Mouse (Mus musculus): ENCODE measurements around the gene Pagr1a. TPM values are rescaled to one million over a fixed set of nuclear protein-coding genes. Genes with fewer than 3 reads are reported as not detected.

The Pagr1a gene
- polyA plus RNA-seq, 1 experiment = 5.9 TPM

DNA sequence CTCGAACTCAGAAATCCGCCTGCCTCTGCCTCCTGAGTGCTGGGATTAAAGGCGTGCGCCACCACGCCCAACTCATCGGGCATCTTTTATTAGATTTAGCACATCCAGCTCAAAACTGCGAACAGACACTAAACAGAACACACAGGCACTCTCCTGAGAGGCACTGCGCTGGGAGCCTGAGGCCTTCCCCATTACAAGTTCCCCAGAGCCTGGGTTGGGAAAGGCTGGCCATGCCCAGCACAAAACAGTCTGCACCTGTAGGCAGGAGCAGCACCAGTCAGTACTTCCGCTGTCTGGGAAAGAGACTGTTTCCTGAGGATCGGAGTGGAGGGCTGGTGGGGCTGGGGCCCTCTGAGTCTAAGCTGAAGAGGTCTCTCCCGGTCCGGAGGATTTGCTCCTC is 2.2 kb downstream of the Pagr1a start:
- peaks cover 17% of the 10 kb centered on the region for H3K4me1 ChIP-seq (ENCODE audit: control insufficient read depth, insufficient read depth, insufficient read length, low read length)
- no peak overlapping the region for H3K27ac ChIP-seq (replicated peaks; ENCODE audit: low read depth, low read length)
- no peak overlapping the region for H3K4me3 ChIP-seq (ENCODE audit: insufficient read depth, low read depth, low read length)

DNA sequence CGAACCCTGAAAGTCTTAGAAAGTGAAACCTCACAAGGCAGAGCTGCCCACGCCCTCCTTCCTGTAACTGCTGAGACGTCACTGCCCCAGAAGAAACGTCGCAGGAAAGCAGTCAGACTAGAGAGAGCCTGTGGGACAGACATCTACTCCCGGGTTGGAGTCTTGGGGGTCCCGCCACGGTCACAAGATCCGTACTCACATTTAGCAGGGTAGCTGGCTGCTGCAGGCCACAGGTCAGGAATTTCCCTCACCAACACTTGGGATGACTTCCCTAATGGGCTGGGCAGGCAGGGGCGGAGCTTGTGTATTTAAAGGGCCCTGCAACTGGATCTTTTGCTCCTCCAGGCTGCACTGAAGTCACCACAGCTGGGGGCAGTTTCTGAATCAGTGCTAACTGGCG is 2.8 kb downstream of the Pagr1a start, which contains the start of gene Mvp:
Gene Mvp, minus strand, starts transcription at position 302 of the 400 bp plus-strand sequence.
- Histone ChIP-seq H3K27ac (replicated peaks; ENCODE audit: low read depth, low read length) (peak within 1 kb of the TSS; percentile 97), H3K4me1 (ENCODE audit: control insufficient read depth, insufficient read depth, insufficient read length, low read length) (peaks cover 20% of the 10 kb centered on the region), H3K4me3 (ENCODE audit: insufficient read depth, low read depth, low read length) (peak within 1 kb of the TSS; percentile 89)

DNA sequence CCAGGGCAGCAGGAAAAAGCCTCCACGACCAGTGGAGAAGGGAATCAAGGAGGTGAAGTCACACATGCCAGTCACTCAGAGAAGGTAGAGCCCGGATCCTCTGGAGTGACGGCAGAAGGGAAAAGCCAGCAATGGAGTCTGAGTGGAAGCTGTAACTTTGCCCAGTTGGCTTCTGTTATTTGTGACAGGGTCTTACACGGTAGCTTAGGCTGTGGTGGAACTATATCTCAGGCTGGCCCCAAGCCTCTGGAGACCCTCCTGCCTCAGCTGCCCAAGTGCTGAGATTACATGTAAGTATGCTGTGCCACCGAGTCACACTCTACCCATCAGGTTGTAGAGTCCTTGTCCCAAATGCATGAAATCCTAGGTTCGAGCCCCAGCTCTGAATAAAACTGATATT is 3.8 kb downstream of the Pagr1a start:
- H3K4me3 ChIP-seq (ENCODE audit: insufficient read depth, low read depth, low read length) = peak overlapping the region; percentile 89

DNA sequence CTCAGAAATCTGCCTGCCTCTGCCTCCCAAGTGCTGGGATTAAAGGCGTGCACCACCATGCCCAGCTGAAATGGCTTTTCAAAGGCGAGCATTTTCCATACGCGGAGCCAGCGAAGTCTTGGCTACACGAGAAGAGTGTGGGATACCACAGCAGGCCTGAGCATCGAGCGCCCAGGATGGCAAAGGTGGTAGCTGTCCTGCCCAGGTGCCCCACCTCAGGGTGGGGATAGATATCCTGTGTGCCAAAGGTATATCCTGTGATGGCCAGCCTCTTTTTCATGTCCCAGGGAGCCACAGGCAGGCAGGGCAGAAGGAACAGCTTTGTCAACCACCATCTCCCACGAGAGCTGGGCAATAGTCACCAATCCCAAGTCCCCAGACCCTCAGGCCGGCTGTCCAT is 4.3 kb downstream of the Pagr1a start:
- peaks cover 30% of the 10 kb centered on the region for H3K4me1 ChIP-seq (ENCODE audit: control insufficient read depth, insufficient read depth, insufficient read length, low read length)
- H3K4me3 ChIP-seq (ENCODE audit: insufficient read depth, low read depth, low read length) = peak overlapping the region; percentile 89; the same call in 1 of the 2 replicates

More for the DNA sequence above, 3.8 kb downstream of the Pagr1a start:
- no peak overlapping the region; the same call in 1 of the 2 replicates for H3K27ac ChIP-seq (replicated peaks; ENCODE audit: low read depth, low read length)
- peaks cover 29% of the 10 kb centered on the region for H3K4me1 ChIP-seq (ENCODE audit: control insufficient read depth, insufficient read depth, insufficient read length, low read length)

DNA sequence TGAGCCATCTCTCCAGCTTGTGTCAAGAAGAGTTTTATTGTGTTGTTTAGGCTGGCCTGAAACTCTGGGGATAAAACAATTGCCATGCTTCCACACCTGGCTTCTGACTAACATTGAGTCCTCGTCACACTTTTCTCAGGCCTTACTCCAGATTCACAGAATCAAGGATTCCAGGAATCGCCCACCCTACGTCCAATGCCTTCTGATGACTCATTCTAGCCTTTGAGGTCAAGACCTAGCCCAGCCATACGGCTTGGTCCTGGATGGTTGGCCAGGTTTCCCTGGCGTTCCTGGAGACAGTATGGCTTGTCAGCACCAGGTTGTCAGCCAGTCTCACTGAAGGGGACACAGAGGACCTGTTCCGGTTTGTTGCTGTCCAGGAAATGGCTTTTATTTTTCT is 4.8 kb downstream of the Pagr1a start:
- H3K4me1 ChIP-seq (ENCODE audit: control insufficient read depth, insufficient read depth, insufficient read length, low read length) = peaks cover 35% of the 10 kb centered on the region
- H3K27ac ChIP-seq (replicated peaks; ENCODE audit: low read depth, low read length) = no peak overlapping the region
- no peak overlapping the region for H3K4me3 ChIP-seq (ENCODE audit: insufficient read depth, low read depth, low read length)

More for the DNA sequence above, 4.3 kb downstream of the Pagr1a start:
- H3K27ac ChIP-seq (replicated peaks; ENCODE audit: low read depth, low read length) = no peak overlapping the region

DNA sequence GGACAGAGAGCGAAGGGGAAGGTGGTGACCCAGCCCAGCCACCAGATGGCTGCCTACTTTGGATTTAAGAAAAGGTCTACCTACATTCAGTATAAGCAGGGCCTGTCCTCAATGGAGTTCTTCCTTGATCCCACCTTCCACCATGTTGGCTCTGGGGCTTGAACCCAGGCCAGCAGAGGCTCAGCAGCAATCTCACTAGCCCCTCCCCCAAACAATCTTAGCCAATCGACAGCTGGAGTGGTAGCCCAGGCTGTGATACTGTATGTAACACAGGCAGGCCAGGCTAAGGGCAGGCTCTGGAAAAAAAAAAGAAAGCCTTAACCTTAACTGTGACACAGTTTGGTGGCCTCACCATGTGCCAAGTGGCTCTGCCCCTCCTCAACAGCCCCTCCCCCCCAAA is 5.4 kb downstream of the Pagr1a start:
- Histone ChIP-seq H3K4me3 (ENCODE audit: insufficient read depth, low read depth, low read length) (no peak overlapping the region), H3K4me1 (ENCODE audit: control insufficient read depth, insufficient read depth, insufficient read length, low read length) (peaks cover 35% of the 10 kb centered on the region), H3K27ac (replicated peaks; ENCODE audit: low read depth, low read length) (no peak overlapping the region)

DNA sequence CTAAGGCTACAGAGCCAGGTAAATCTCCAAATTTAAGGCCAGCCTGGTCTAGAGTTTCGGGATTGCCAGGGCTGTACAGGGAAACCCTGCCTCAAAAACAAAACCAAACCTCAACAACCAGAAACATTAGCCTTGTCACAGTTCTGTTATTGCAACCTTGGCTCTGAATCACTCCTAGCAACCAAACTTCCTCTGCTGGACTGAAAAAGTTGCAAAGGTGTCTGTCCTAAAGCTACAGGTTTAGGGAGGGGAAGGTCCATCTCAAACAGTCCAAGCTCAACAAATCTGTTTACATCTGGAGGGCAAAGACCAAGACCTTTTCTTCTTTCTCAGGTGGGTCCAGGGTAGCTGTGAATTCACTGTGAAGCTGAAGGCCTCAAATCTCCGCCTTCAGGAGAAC is 6.1 kb downstream of the Pagr1a start:
- Histone ChIP-seq H3K4me1 (ENCODE audit: control insufficient read depth, insufficient read depth, insufficient read length, low read length) (peaks cover 34% of the 10 kb centered on the region), H3K4me3 (ENCODE audit: insufficient read depth, low read depth, low read length) (no peak overlapping the region), H3K27ac (replicated peaks; ENCODE audit: low read depth, low read length) (no peak overlapping the region)

DNA sequence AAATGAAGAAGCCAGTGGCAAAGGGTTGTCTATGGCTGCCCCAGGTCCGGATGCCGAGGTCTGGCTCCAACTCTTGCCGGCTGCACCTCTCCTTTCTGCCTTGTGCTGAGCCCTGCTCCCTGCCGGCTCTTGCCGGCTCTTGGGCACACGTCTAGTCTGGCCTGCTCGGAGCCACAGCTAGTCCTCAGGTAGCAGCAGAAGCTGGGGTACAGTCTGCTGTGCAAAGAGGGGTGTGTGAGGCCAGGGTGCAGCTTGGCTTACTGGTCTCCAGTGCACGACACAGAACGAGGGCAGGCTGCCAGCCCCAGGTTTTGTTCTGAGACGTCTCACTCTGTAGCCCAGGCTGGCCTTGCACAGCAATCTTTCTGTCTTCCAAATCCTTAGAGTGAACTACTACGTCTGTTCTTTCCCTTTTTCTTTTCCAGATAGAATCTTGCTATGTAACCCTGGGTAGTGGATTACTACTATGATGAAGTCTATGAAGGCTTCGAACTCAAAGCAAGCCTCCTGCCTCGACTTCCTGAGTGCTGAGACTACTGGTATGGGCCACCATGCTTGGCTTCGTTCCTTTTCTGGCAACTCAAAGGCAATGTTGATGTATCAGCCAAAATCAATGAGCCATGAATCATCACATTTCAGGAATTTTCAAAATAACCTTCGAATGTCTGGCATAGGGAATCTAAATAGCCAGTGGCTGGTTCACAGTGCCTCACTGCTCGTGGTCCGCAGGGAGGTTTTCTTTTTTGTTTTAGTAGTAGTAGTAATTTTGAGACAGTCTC is 7.7 kb downstream of the Pagr1a start:
- Histone ChIP-seq H3K4me1 (ENCODE audit: control insufficient read depth, insufficient read depth, insufficient read length, low read length) (peaks cover 26% of the 10 kb centered on the region), H3K4me3 (ENCODE audit: insufficient read depth, low read depth, low read length) (no peak overlapping the region), H3K27ac (replicated peaks; ENCODE audit: low read depth, low read length) (peak overlapping the region; percentile 65)

DNA sequence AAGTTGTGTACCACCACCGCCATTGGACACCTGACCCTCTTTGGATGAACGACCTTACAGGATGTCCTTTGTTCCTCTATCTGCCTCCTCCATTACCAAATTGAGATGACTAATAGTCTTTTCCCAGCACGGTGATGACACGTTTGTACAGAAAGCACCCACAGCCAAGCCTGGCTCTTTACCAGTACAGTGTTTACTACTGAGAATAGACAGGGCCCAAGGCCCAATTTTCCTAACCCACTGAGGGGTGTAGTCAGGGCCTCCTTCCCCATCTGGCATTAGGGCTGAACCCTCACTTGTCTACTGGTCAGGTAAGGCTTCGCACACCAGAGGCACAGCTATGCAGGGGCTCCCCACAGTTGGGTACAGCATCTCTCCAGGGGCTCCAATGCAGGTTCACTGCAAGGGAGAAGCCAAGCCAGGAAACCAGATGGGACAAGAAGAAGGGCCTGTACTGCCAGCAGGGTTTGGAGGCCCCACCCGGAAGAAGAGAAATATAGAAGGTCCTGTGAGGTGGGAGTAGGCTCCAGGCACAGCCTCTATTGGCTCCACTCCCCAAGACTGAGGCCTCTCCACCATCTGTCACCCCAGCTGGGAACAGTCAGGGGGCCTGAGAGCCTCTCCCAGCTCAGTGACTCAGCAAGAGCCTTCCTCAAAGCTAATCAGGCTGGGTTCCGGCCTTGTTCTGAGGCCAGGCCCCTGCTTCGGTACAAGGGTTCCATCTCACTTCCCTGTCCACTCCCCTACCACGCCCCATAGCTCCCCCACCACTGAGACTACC is 8.7 kb downstream of the Pagr1a start:
- no peak overlapping the region for H3K4me3 ChIP-seq (ENCODE audit: insufficient read depth, low read depth, low read length)
- H3K27ac ChIP-seq (replicated peaks; ENCODE audit: low read depth, low read length) = peak overlapping the region; percentile 65
- peaks cover 24% of the 10 kb centered on the region for H3K4me1 ChIP-seq (ENCODE audit: control insufficient read depth, insufficient read depth, insufficient read length, low read length)

DNA sequence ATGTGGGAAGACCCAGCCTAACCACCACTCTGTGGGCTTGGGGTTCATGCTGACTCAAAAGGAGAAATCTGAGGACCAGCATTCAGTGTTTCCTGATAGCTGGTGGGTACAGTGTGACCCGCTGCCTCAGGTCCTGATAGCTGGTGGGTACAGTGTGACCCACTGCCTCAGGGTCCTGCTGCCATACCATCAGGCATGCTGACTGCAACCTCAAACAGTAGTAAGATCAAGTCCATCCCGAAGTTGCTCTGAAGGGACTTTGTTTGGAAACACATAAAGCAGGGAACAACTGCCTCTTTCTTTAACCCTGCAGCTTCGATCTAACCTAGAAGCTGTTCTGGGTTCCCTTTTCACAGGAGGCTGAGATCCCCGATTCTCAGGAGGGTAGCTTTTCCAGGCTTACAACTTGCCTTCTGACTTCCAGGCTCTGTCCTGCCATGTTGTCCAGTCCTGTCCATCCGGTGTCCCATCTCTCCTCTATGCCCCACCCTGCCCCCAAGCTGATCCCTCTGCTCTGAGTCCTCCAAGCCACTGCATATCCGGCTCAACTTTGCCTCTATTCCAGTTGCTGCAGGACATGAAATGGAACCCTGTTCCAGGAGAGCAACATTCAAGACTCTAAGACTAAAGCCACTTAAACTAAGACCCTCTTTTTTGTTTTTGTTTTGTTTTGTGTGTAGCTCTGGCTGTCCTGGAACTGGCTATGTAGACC is 9.7 kb downstream of the Pagr1a start:
- Histone ChIP-seq H3K4me3 (ENCODE audit: insufficient read depth, low read depth, low read length) (no peak overlapping the region), H3K4me1 (ENCODE audit: control insufficient read depth, insufficient read depth, insufficient read length, low read length) (peaks cover 19% of the 10 kb centered on the region), H3K27ac (replicated peaks; ENCODE audit: low read depth, low read length) (peak overlapping the region; percentile 65; the same call in 1 of the 2 replicates)

DNA sequence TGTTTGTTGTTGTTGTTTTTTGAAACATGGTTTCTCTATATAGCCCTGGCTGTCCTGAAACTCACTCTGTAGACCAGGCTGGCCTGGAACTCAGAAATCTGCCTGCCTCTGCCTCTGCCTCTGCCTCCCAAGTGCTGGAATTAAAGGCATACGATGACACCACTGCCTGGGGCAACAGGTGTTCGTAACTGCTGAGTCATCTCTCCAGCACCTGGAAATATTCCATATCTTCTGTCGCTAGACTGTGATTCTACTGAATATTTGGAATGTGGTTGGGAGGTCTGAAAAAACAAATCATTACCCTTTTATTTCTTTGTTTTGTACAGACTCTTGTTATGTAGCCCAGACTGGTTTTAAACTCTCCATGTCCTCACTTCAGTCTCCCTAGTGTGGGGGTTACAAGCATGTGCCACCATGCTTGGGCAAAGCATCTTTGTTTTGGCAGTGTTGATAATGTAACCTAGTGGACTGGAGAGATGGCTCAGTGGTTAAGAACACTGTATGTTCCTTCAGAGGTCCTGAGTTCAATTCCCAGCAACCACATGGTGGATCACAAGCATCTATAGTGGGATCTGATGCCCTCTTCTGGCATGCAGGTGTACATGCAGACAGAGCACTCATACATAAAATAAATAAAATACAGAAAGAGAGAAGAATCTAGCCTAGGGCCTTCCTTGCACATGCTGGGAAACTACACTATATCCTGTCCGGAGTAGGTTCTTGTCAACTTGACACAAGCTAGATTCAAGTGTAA is 12.9 kb downstream of the Pagr1a start:
- H3K27ac ChIP-seq (replicated peaks; ENCODE audit: low read depth, low read length) = no peak overlapping the region

DNA sequence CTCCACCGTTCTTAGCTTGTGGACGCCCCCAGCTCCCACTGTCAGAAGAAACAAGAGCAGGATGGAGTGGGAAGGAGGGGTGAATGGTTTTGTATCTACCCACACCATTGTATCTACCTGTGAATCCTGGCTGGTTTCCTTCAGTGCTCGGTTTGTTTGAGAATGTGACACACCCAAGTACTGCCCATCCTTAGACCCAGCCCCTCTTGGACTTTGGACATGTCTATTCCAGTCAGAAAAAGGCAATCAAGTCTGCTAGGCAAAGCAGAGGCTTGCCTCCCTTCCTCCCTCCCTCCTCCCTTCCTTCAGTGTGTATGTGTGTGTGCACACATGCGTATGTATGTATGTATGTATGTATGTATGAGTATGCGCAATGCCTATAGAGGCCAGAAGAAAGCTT is 13.5 kb downstream of the Pagr1a start:
- Histone ChIP-seq H3K4me3 (ENCODE audit: insufficient read depth, low read depth, low read length) (no peak overlapping the region), H3K4me1 (ENCODE audit: control insufficient read depth, insufficient read depth, insufficient read length, low read length) (peaks cover 8% of the 10 kb centered on the region), H3K27ac (replicated peaks; ENCODE audit: low read depth, low read length) (no peak overlapping the region)

More for the DNA sequence above, 12.9 kb downstream of the Pagr1a start:
- H3K4me1 ChIP-seq (ENCODE audit: control insufficient read depth, insufficient read depth, insufficient read length, low read length) = peaks cover 15% of the 10 kb centered on the region
- H3K4me3 ChIP-seq (ENCODE audit: insufficient read depth, low read depth, low read length) = no peak overlapping the region

DNA sequence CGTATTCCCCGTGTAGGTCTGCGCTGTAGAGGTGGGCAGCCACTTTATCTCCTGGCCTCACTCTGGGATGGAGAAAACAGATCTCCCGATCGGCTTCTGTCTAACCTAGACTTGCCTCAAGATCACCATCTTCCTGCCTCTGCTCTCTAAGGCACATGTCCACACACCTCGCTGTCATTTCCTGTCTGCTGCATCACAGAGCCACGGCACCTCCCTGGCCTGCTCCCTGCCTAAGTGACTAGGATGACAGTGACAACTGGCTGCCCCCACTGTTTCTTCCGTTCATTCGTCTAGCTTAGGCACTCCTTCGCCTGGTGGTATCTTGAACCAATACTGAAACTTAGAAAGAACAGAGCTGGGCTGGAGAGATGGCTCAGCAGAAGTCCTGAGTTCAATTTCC is 17.6 kb downstream of the Pagr1a start:
- H3K4me3 ChIP-seq (ENCODE audit: insufficient read depth, low read depth, low read length) = no peak overlapping the region
- H3K27ac ChIP-seq (replicated peaks; ENCODE audit: low read depth, low read length) = no peak overlapping the region
- H3K4me1 ChIP-seq (ENCODE audit: control insufficient read depth, insufficient read depth, insufficient read length, low read length) = no peaks in the 10 kb centered on the region

DNA sequence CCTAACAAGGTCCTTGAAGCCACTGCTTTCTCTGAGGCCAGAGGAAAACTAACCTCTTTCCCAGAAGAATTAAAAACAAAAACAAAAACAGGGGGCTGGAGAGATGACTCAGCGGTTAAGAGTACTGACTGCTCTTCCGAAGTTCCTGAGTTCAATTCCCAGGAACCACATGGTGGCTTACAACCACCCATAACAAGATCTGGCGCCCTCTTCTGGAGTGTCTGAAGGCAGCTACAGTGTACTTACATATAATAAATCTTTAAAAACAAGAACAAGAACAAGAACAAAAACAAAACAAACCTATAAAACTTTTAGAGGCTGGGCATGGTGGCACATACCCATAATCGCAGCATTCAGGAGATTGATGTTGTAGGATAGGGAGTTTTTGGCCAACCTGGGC is 20.7 kb downstream of the Pagr1a start:
- H3K4me1 ChIP-seq (ENCODE audit: control insufficient read depth, insufficient read depth, insufficient read length, low read length) = no peaks in the 10 kb centered on the region
- no peak overlapping the region for H3K27ac ChIP-seq (replicated peaks; ENCODE audit: low read depth, low read length)
- H3K4me3 ChIP-seq (ENCODE audit: insufficient read depth, low read depth, low read length) = no peak overlapping the region
